Mouse (Mus musculus) adrenal gland, postnatal 10 days (tissue): ENCODE data around the gene Reep3. TPM values are rescaled to one million over a fixed set of nuclear protein-coding genes. Genes with fewer than 3 reads are reported as not detected.

ENCODE experiments used
- DNase-seq: peaks from one replicate; pipeline ENCODE4 v3.0.0; 2021; ENCODE audit warnings: mixed read lengths
- total RNA-seq, 2 experiments: library from RNA; stranded (reverse); gene quantifications; 2 replicates each; pipeline ENCODE4 v1.2.3; 2021

Gene Reep3
- total RNA-seq, 2 experiments from 2014 or later, result 45.8 to 46.9 TPM

DNA sequence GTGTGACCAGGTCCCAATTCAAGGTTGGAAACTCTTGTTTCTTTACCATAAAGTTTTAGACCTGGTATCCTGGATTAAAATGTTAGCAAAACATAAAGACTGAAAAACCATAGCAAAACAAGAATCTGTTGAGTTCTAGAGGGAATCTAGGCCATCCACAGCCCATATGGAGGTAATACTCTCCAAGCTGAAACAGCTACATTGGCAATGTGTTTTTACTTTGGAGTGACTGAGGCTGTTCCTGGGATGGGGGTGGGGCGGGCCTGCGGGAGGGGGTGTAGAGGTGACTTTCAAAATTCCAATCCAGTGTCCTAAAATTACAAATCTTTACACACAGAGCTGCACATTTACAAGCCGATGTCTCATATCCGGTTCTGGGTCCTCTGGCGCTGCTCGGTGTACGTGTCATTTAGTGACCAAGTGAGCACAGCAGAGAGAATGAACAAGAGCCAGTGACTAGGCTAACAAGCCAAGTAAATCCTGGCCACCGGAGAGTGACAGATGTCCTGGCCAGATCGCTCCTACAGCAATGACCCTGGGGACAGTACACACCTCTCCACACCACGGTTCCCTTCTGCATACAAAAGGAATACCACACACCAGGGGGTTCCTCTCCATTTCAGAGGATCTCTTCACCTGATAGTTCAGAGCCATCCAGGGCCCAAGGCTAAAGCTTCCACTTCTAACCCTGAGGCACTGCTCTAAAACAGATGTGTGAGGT lies 13.1 kb downstream of the Reep3 start:
- no peak for DNase-seq

DNA sequence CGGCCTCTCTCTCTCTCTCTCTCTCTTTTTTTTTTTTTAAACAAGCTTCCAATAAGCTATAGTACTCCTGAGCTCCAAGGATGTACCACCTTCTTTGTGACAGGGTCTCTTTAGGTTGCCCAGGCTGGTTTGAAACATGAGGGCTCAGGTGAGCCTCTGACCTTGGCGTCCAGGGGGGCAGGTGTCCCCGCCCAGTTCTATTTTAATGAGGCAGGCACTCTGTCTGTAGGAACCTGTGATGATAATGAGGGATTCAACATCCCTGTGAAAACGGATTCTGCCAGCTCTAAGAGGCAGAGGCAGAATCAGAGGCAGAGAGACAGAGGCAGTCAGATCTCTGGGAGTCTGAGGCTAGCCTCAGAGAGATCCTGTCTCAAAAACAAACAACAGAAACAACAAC lies 14.2 kb downstream of the Reep3 start:
- no peak for DNase-seq

DNA sequence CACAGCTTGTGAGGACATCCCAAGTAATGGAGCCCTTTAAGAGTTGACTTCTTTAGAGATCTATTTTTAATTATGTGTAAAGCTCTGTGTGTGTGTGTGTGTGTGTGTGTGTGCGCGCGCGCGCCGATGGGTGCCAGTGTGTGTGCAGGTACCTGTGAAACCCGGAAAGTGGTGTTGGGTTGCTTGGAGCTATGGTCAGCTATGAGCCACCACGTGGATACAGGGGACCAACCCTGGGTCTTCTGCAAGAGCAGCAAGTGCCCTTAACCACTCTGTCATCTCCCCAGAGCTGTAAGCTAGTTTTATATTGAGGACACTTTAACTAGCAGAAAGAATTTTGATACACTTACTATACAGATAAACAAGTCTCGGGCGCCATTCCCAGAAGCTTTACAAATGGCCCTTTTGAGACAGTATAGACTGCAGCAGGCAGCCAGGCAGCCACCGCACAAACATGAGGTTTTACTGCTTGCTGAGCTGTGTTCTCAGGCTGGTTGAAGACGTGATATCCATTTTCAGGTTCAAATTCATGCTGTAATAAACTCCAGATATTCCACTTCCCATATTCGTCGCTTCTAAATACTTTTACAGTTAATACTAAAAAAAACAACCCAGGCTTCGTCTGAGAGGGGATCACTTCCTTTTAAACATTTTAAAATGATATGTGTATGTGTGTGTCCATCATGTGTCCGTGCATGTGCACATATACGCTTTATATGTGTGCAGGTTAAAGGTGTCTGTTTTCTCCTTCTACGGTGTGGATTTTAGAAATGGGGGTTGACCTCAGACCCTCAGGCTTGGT lies 15.3 kb downstream of the Reep3 start:
- no peak for DNase-seq

DNA sequence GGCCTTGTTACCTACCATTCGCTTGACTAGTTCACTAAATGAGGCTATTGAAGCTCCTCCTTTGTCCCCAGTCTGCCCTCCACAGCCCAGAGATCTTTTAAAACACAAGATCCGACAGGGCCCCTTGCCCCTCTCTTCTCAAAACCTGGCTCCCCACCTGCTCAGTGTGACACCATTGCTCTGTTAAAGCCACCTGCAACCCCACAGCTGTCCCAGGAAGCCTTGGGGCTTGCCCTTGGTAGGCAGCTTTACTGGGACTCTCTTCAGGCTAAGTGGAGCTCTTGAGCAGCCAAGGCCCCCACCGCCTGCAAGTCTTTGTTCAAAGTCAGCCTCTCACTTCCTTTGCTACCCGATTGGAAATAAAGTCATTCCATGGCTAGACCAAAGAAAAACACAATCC lies 17.7 kb downstream of the Reep3 start:
- DNase-seq, result no peak

DNA sequence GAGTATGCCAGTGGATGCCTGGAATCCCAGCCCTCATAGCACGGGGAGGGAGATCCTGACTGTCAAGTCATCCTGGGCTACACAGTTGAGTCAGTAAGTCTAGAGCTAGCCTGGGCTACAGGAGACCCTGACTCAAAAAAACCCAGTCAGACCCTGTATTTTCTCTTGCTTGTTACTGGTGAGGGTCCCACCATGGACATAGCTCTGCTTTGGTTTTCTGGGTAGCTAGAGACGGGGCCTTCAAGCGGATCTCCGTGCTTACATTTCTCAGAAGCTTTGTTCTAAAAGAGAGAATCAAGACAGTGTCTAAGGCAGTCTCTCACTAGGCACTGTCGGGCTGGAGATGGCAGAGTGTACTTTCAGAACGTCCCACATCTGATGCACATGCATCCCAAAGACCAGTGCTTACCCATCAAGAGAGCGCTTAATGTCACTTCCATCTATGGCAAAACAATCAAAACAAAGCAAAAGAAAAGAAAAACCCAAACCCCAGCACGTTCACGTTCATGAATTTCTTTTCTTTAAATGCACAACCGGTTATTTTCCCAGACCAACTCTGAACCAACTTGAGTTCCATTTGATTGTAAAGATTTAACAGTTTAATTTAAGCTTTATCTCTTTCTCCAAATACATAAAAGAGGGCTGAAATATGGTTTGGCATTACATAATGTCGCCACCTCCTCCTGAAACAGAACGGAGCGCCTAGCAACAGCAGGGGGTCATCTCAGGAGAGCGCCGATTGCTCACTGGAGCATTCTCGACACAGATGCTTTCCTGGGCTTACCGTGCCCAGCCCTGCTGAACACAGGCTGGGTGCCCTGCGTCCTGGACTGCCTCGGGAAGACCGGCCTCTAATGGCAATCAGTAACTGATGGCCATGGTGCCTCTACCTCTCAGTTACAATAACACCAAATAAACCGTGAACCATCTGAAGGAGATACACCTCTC lies 20.5 kb downstream of the Reep3 start:
- peak; percentile 38 for DNase-seq

DNA sequence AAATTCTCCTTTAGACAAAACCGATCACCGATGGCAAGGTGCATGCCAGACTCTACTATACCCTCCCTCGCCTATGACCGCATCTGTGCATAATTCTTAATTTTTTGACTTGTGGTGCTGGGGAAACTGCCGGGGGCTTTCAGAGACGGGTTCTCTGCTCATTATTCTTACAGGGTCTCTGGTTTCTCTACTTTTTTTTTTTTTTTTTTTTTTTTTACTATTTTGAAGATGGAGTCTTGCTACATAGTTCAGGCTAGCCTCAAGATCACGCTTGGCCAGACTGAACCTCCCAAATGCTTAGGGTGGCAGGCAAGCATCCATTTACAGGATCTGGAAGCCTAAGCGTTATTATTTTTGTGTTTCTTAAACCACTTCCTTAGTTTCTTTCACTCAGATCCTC lies 23.2 kb downstream of the Reep3 start:
- DNase-seq, result no peak

DNA sequence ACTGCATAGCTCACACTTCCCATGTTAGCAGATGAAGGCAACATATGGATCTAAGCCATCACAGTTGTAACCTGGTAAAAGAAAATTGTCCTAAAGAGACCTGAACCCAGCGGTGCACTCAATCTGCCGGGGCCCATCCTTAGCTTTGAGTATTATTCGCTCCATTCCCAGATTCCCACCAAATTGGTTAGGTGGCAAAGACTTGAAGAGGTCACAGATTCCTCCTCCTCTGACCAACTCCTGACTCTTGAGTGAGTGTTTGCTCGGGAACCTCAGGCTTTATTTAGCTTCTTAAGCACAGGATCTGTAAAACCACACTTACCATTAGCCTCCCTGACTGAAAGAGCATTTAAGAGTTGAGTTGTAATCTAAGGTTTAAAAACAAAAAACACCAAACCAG lies 24.1 kb downstream of the Reep3 start:
- DNase-seq, result no peak

DNA sequence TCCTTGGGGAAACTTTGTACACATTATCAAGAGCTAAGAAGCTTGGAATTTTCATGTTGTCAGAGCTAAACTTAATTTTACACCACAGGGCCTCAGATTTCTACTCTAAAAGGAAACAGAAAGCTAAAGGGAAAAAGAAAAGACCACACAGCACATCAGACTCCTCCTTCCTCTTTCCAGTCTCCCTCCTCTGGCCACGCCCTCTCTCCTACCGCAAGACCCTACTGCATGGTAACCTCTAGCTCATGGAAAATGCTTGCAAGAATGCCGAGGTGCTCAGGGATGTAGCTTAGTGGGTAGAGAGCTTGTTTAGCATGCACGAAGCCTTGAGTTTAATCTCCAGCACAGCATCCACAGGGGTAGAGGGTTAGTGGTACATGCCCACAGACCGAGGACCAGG lies 24.9 kb downstream of the Reep3 start:
- no peak for DNase-seq

DNA sequence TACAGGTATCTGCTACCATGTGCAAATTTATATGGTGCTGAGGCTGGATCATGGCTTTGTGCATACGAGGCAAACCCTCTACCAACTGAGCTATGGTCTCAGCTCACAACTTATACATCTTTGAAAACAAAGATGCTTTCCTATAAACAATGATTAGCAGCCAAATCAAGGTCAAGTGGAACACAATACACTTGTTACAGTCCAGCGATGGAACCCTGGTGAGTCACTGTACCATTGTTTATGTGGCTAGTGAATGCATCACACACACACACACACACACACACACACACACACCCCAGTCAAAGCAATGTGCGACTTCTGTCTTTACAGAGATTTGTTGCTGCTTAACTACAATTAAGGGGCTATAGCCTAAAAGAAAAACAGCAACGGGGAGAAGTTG lies 25.4 kb downstream of the Reep3 start:
- no peak for DNase-seq

DNA sequence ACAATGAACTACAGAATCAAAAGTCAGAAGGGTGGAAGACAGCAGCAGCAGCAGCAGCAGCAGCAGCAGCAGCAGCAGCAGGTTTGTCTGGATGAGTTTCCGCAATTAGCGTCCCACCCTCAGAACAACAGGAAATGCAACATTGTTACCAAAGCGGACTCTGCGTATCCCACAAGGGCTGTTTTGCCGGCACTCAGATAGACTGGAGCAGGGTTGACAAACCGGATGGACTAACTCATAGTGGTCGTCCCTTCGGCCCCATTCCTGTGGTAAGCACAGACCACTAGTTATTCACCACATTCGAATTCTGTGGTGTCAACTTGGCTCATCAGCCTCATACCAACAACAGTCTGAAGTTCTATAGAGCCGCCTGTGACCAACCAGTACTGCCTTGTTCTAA lies 27.7 kb downstream of the Reep3 start:
- no peak for DNase-seq

DNA sequence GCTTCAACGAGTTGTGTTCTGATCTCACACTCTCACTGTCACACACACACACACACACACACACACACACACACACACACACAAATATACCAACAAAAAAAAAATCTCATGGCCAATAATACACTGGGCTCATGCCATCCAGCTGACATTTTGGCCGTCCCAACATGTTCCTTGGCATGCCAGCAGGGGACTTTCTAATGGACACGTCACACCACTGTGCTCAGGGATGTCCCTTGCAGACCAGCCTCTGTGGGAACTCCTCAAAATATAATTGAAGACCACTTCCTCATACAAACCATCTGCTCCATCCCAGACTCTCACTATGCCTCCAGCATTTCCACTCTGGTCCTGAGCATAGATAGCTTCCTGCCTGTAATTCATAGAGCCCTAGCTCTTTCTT lies 30.3 kb downstream of the Reep3 start:
- DNase-seq, result peak; percentile 31

DNA sequence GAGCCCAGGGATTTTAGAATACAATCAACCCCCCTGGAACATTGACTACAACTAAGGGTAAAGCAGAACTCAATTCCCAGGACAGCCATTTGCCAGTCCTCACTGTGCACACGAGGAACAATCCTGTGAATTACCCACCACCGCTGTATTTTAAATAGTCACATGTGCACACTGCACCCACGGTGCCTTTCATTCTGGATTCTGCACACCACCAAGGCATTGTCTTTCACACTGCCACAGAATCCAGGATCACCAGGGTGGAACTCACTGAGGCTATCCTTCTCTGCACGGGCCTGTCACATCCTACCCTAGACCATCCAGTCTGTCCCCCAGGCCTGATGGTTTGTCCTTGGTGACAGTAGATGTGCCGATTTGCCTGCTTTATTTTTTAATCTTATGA lies 30.8 kb downstream of the Reep3 start:
- no peak for DNase-seq

DNA sequence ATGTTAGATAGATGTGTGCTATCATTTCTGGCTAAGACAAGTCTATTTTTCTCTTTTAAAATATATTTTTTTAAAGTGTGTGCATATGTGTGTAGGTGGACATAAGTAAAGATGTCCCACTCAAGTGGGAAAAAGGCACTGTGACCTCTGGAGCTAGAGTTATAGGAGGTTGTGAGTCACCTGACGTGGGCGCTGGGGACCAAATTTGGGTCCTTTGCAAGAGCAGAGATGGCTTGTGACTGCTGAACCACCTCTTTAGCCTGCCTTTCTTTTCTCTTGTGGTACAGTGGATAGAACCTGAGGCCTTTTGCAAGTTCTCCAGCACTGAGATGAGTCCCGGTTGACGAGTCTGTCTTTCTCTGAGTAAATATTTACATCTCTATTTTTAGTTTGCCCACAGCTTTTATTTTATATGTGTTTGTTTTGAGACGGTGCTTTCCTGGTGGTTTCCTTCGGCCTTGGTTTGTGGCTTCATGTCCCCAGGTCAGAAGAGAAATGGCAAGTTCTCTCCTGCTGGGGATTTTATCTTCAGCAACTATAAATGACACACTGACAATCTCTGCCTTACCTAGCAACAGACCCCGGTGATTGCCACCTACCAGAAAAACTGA lies 31.4 kb downstream of the Reep3 start:
- DNase-seq, result no peak

DNA sequence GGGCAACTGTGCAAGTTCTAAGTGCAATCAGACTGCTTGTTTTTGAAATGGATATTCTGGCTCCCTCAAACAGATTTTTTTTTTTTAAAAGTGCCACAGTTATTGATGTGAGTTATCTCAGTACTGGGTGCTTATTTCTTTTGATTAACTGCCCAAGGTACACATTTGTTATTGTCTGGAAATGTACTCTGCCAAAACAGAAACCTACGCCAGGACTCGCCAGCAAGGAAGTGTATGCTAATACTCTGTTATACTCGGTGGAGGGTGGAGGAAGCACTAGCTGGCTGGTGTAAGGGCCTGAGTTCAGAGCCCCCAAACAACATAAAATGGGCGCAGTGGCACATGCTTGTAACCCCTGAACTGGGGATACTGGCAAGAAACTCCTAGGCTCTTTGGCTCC lies 34.9 kb downstream of the Reep3 start:
- no peak for DNase-seq

DNA sequence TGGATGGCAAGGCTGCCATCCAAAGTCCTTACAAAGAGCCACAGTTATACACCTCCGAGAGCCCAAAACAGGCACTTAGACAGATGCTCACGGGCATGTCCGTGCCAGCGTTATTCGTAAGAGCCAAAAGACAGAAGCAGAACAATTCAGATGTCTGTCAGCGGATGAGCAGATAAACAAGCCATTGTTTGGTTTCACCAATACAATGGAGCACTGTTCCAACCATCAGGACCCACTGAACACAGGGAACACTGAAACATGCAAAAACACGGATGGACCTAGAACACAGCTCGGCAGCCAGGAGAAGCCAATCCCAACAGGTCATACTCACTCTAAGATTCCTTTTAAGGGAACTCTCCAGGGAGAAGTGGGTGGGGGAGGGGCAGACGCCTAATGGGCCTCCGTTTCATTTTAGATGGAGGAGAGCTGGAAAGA lies 35.4 kb downstream of the Reep3 start:
- peak; percentile 52 for DNase-seq

DNA sequence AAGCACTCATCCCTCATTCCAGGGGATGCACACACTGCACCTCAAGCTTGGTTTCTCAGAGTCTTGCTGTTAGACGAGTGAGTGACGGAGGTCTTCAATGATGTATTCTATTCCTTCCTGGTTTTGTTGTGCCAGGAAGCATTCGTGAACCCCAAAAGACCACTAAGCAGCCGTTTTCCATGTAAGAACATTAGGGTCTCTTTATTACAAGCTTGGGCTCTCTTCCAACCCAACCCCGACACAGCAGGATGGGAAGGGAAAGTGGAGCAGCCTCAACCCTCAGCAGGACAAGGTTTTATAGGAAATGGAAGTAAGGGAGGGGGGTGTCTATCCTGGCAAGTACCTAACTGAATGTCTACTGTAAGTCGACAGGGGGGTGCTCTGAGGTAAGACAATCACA lies 38.0 kb downstream of the Reep3 start:
- no peak for DNase-seq

DNA sequence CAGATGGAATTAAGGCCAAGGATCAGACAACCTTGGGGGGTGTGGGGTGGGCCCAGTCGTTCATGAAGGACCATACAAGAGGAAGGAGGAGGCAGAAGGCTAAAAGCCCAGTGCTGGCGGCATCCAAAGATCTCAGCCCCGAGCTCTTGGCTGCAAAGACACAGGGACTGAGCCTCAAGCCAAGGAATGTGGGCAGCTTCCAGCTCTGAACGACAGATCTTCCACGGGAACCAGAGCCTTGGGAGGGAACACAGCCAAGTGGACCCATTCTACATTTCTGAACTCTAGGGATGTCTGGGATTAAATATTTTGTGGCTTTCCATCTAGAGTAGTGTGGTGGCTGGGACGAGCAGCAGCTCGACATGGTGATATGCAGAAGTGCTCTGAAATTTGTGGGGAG lies 38.4 kb downstream of the Reep3 start:
- peak; percentile 63 for DNase-seq

DNA sequence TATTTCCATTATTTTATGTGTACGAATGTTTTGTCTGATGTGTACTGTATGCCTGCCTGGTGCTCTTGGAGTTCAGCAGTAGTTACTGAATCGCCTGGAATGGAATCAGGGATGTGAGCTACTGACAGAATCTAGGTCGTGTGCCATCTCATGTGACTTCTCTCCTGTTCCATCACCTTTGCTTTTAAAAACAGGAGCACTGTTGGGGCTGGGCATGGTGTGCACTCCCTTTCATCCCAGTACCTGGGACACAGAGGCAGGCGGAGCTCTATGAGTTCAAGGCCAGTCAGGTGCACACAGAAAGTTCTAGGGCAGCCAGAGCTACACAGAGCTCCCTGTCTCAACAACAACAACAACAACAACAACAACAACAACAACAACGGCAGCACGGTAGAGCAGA lies 39.0 kb downstream of the Reep3 start:
- DNase-seq, result no peak

DNA sequence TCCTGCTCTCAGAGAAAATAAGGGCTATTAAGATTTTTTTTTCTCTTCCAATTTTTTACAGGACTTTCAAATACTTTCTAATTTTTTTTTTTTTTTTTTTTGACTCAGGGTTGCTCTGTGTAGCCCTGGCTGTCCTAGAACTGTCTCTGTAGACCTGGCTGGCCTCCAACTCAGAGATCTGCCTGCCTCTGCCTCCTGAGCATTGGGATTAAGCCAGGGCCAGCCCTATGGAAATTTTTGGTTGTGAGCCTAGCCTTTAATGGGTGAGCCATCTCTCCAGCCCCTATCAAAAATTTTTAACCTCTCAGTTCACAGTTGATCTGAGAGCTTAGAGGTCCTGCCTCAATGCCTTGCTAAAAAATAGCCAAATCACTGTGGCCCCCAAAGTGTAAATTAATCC lies 39.5 kb downstream of the Reep3 start:
- DNase-seq, result no peak

DNA sequence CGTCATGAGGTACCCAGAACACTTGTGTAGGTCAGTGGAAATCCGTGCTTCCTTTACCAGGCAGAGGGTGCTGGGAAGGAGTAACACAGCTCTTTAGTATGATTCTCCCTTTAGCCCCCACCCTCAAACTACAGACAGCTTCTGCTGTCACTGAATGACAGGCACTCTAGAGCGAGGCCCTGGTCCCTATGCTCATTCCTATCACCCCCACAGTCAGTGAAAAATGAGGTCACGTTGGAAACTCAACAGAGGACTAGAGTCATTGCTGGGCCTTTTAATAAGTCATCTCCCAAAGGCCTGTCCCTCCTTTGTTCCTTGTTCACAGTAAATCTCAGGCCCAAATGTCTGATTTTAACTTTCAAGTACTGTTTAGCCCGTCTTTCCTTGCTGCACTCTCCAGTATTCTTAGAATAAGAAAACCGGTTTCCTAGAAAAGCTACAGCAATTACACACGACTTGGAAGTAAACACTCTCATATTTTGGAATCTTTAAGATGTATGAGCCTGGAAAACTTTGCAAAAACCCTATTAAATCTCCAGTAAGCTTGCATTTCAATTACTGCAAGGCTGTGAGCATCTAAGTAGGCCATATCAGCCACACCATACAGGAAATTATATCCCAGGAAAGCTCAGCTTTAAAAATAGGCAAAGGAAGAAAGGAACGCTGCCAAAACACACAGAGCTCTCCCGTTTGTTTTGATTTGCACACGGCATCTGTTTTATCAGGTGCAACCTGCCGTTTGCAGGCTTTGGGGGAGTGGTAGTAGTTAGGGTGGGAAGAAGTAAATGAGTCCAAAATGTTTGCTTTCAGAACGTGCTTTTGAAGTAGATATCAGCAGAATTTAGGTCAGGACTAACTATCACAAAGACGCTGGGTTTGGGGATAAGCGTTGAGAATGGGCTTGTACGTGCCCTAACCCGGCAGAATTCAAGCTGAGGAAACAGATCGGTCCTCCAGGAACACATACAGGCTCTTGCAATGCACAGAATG lies 40.6 kb downstream of the Reep3 start:
- no peak for DNase-seq

DNA sequence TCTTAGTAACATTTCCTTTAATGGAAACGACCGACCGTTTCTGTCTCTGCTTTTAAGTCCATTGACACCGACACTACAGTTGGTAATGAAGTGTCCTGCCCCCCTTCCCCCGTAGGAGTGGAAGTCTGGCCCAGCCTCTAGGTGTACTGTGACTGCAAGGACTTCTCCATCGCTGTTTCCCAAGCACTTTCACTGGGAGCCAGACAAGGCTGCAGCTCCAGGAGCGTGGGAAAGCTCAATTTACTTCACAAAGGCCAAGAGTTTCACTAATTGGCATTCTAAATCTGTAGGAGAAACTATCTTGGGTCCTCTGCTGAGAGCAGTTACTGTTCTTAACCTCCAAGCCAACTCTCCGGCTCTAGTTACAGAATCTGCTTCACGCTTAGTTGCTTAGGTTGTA lies 43.3 kb downstream of the Reep3 start:
- no peak for DNase-seq
